8 mouse cellular contexts compared by ENCODE assay signal in the genomic region with DNA sequence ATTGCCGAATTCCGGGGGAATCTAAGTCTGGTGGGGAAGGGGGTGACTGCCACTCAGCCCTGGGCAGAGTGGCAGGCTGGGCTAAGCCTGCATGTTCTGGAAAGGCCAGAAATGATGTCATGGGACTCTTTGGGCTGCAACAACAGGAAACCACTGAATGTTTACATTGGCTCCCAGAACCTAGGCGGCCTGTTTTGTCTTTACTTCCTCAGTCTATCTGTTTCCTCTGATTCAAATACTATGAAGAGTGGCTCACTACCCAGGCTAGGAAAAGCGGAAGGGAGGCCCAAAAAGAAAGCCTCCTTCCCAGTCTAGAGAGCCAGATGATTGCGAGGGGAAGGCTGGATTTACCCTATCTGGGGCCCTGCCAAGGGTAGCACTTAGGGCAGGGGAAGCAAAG.
DNase-seq lines count a peak whose midpoint lies in the region; ATAC-seq and TF ChIP-seq lines count a peak whose summit lies in the region.

No protein-coding gene starts in this region.

- H3K9ac ChIP-seq in heart, embryonic 11.5 days (ENCODE audit: low read depth, low read length): no peak overlapping the region

- no peak for TF ChIP-seq POLR2A in small intestine, adult 2 months (IDR thresholded peaks at IDR 0.05; ENCODE audit: low read depth, low read length)

- H3K27me3 ChIP-seq in heart, embryonic 11.5 days (ENCODE audit: control insufficient read depth, insufficient read depth, low read length): no peaks in the 10 kb centered on the region
- no peaks in the 10 kb centered on the region for H3K27me3 ChIP-seq in small intestine, adult 2 months (ENCODE audit: control insufficient read depth, insufficient read depth, low read length)

- H3K27ac ChIP-seq in heart, embryonic 11.5 days (ENCODE audit: low read depth, low read length): peak overlapping the region; percentile 74; the same call in 1 of the 2 replicates
- H3K27ac ChIP-seq in small intestine, adult 2 months (ENCODE audit: insufficient read depth, low read depth, low read length): 0 out of 2 replicates have a peak overlapping the region, but pooled peaks have one; percentile 34

- ATAC-seq in heart, embryonic 11.5 days (replicated peaks; ENCODE audit: insufficient number of reproducible peaks, low FRiP score, low TSS enrichment): peak; percentile 74
- ATAC-seq in cerebellum, adult (ENCODE audit: insufficient number of reproducible peaks, low FRiP score, low TSS enrichment): no peak

- H3K4me3 ChIP-seq in heart, embryonic 11.5 days (ENCODE audit: low read depth, low read length): no peak overlapping the region
- H3K4me3 ChIP-seq in small intestine, adult 2 months (ENCODE audit: low read depth, low read length): no peak overlapping the region

- no peaks in the 10 kb centered on the region for H3K4me1 ChIP-seq in heart, embryonic 11.5 days (ENCODE audit: control insufficient read depth, insufficient read depth, low read length)
- no peaks in the 10 kb centered on the region for H3K4me1 ChIP-seq in small intestine, adult 2 months (ENCODE audit: control insufficient read depth, insufficient read depth, insufficient read length, low read length)

- H3K36me3 ChIP-seq in heart, embryonic 11.5 days (ENCODE audit: control insufficient read depth, insufficient read depth, low read length): no peaks in the 10 kb centered on the region
- no peaks in the 10 kb centered on the region for H3K36me3 ChIP-seq in small intestine, adult 2 months (ENCODE audit: control insufficient read depth, insufficient read depth, low read length)

- WGBS in heart, embryonic 11.5 days (ENCODE audit: insufficient replicate concordance): 54% methylated on average over 5 of the region's 5 CpGs
- 54% methylated on average over 5 of the region's 5 CpGs for whole genome bisulfite sequencing in small intestine, adult 2 months

- H3K9me3 ChIP-seq in heart, embryonic 11.5 days (replicated peaks; ENCODE audit: control insufficient read depth, low read length): no peaks in the 10 kb centered on the region

- peak; percentile 23 to 56 for DNase-seq in adrenal gland, adult (ENCODE audit: inconsistent age in 2 of 2, low spot score in 1 of 2)
- DNase-seq in adrenal gland, postnatal 4 days (ENCODE audit: low spot score in 2 of 2): no peak
- peak; percentile 50 for DNase-seq in adipocyte (ENCODE audit: low spot score)
- peak; percentile 4 to 27 for DNase-seq in kidney, postnatal 4 days
- no peak for DNase-seq in ovary, postnatal 10 days (ENCODE audit: low spot score)

- no peak for TF ChIP-seq CTCF in small intestine, adult 2 months (IDR thresholded peaks at IDR 0.05; ENCODE audit: extremely low read depth, insufficient read length, insufficient replicate concordance, low read depth, low read length)

- no peak overlapping the region for H3K4me2 ChIP-seq in heart, embryonic 11.5 days

Comparison
In these comparisons a context has a peak if more than half of its experiments do, and no peak if none do; other contexts are left out.
1. DNase-seq: peak in adrenal gland, adult (2 of 2), adipocyte (single experiment) and kidney, postnatal 4 days (2 of 2); none in adrenal gland, postnatal 4 days (0 of 2) and ovary, postnatal 10 days (single experiment).